Mouse (Mus musculus) c-Kit-positive CD71-negative TER-119-negative erythroid progenitor cells, embryonic 14.5 days (primary cell): Measurements from ENCODE around the gene Qprt.
A peak's percentile ranks its signal among the peaks of the same experiment; 100 is the strongest.

Experiments used
- DNase-seq: peaks from one replicate; pipeline ENCODE4 v3.0.0-alpha.2; 2013; ENCODE audit warnings: low read depth

Gene Qprt

GRCm38 (mm10) chr7:127133125-127133524, 11.1 kb upstream of the Qprt start:
- no peak for DNase-seq

GRCm38 (mm10) chr7:127129638-127130037, 7.6 kb upstream of the Qprt start:
- no peak for DNase-seq

GRCm38 (mm10) chr7:127121061-127121910, 740 bp downstream of the Qprt start:
- DNase-seq: no peak

- DNase-seq: no peak
These were observed 3.2 kb downstream of the Qprt start for GRCm38 (mm10) chr7:127118671-127119445.

- no peak for DNase-seq
These were observed 4.1 kb downstream of the Qprt start for GRCm38 (mm10) chr7:127117948-127118347.

- no peak for DNase-seq
These were observed 5.6 kb downstream of the Qprt start for GRCm38 (mm10) chr7:127116331-127116935.

GRCm38 (mm10) chr7:127114920-127115319, 7.1 kb downstream of the Qprt start:
- DNase-seq: no peak

- DNase-seq: no peak
These were observed 8.3 kb downstream of the Qprt start for GRCm38 (mm10) chr7:127113614-127114259.

- no peak for DNase-seq
These were observed 9.0 kb downstream of the Qprt start for GRCm38 (mm10) chr7:127112921-127113597.

- DNase-seq: no peak
These were observed 9.7 kb downstream of the Qprt start for GRCm38 (mm10) chr7:127112251-127112841.

GRCm38 (mm10) chr7:127111461-127111860, 10.6 kb downstream of the Qprt start:
- peak; percentile 76 for DNase-seq

- DNase-seq: peak; percentile 75
These were observed 11.6 kb downstream of the Qprt start for GRCm38 (mm10) chr7:127110239-127111007.

GRCm38 (mm10) chr7:127105551-127105950, 16.5 kb downstream of the Qprt start:
- DNase-seq: no peak

- DNase-seq: peak; percentile 85
These were observed 17.3 kb downstream of the Qprt start for GRCm38 (mm10) chr7:127104560-127105332.

GRCm38 (mm10) chr7:127103960-127104359, 18.1 kb downstream of the Qprt start:
- no peak for DNase-seq

- no peak for DNase-seq
These were observed 19.9 kb downstream of the Qprt start for GRCm38 (mm10) chr7:127102148-127102547.

- no peak for DNase-seq
These were observed 20.5 kb downstream of the Qprt start for GRCm38 (mm10) chr7:127101451-127102016.

GRCm38 (mm10) chr7:127099528-127099927, 22.5 kb downstream of the Qprt start:
- DNase-seq: no peak

GRCm38 (mm10) chr7:127098950-127099349, 23.1 kb downstream of the Qprt start:
- DNase-seq: no peak
